Mouse (Mus musculus) stomach, postnatal 0 days (tissue): ENCODE data around the gene Slamf7.

Experiments used
- CTCF ChIP-seq: IDR thresholded peaks from 2 replicates; pipeline ENCODE4 v1.5.1; 2016; ENCODE audit warnings: antibody characterized with exemption, low read depth, mild to moderate bottlenecking, moderate library complexity
- EP300 ChIP-seq: optimal IDR thresholded peaks from 2 replicates; pipeline ENCODE3; 2016; ENCODE audit warnings: antibody characterized with exemption

- TF ChIP-seq CTCF (no peak), EP300 (no peak)
These were observed 33.8 kb downstream of the Slamf7 start for GRCm38 (mm10) chr1:171619001-171619400.
